Mouse (Mus musculus) thymus, adult 2 months (tissue): ENCODE measurements around the gene Stim1.

Experiments
- CTCF ChIP-seq: fragments of 200-500 bp; IDR thresholded peaks from 2 replicates; pipeline ENCODE4 v1.5.1; 2012; ENCODE audit warnings: mild to moderate bottlenecking, control low read depth, low read length, moderate library complexity, borderline replicate concordance; ENCODE audit not compliant: control insufficient read depth, poor library complexity, insufficient read depth; ENCODE audit errors: extremely low read depth
- POLR2A ChIP-seq: fragments of 200-500 bp; IDR thresholded peaks from 2 replicates; pipeline ENCODE4 v1.6.1; 2012; ENCODE audit warnings: mild to moderate bottlenecking, low read length, control low read depth, moderate library complexity; ENCODE audit not compliant: control insufficient read depth, poor library complexity, insufficient read depth; ENCODE audit errors: extremely low read depth

DNA sequence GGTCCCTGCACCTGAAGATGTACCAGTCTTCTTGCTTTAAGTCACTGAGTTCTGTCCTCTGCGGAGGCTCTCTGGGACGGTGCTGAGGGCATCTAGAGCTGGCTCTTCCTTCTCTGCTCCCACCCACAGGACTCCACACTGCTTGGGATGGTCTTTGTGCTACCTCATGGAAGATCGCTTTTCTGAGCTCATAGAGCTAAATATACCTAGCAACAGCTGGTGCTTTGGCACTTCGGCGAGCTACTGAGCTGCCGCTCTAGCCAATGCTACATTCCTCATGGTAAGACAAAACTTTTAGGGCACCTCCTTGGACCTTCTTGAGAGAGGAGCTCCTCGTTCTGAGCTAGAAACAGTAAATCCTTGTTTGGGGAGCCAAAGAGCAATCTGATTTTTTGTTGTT is 115.6 kb downstream of the Stim1 start:
- TF ChIP-seq CTCF (no peak), POLR2A (no peak)
